Mouse (Mus musculus): Measurements from ENCODE around the gene Itm2a. TPM values are rescaled to one million over a fixed set of nuclear protein-coding genes. Genes with fewer than 3 reads are reported as not detected.
A peak's percentile ranks its signal among the peaks of the same experiment; 100 is the strongest.

The Itm2a gene
- not detected in 2 replicates for total RNA-seq (2012; rRNA removed)
- not detected in 2 replicates for total RNA-seq (2014; rRNA removed)
- polyA plus RNA-seq (2012; ENCODE audit: insufficient read length, low read depth), result not detected in 2 replicates

DNA sequence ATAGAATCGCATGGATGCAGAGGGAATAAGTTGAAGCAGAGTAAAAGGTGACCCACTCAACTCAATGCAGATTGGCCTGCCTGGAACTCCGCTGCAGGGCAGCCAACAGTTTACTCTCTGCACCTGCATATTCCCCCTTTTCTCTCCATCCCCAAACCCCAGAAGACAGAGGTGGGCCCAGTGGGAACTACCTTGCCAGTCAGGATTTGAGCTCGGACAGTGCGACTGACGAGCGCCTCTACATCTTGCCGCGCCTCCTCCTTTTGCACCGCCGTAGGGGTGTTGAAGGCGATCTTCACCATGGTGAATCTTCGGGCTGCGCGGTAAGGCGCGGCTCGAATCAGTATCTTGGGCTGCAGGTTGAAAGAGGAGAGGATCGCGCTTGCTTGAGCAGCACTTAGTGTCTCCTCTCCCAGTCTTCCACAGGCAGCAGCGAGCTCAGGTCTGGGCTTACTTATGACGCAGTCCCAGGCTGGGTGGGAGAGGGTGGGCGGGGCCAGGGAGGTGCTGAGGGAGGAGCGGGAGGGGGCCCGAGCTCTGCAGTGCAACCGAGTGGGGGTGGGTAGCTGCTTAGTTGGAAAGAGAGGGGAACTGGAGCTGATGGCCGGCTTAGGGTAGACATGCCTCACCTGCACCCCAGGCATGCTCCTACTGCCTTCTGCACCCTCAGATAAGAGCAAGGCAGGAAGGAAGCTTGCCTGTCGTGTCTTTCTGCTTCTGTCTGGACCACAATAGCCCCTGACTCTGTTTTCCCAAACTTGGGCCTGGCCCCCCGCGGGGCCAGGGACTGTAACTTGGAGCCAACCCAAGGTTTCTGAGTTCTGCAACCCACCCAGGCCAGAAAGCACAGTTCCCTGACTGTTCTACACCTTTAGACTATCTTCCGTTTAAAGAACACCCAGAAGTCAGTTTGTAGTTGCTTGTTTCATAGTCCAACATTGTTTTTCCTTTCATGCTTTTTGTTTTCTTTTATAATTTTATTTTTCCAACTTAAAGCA lies at the start of gene Itm2a:
TSS of gene Itm2a (minus strand) at position 462 of the 998 bp plus-strand sequence.
- Histone ChIP-seq H3K27ac (ENCODE audit: insufficient read depth, low read depth) (no peak within 1 kb of the TSS), H3K36me3 (replicated peaks in 1 of 2; ENCODE audit: control insufficient read depth in 1 of 2, insufficient read depth in 1 of 2, low read length in 1 of 2) (no peaks in the 10 kb centered on the region)
- in situ Hi-C loops (cut with MboI; ENCODE audit: low pct_ligation_motif_present, low pct_unique_long_range_greater_than_20kb, low sequenced_read_pairs), result no loop called here

DNA sequence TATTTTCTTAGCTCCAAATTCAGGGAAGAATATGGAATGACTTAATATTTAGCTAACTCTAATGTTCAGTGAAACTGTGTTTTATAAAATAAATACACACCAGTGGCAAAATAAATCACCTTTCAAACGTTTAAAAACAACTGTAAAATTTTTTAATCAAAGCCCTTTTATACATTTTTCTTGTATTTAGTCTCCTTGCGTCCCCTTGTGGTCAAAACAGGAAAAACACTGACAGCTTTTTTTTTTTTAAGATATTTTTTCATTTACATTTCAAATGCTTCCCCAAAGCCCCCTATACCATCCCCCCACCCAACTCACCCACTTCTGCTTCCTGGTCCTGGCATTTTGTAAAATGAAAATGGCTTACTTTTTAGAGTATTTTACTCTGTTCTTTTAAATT lies 32.7 kb upstream of the Itm2a start:
- Histone ChIP-seq H3K9ac (ENCODE audit: insufficient read depth, low read depth) (no peak overlapping the region), H3K4me2 (ENCODE audit: insufficient read depth, low read depth, poor library complexity, severe bottlenecking) (no peak overlapping the region), H3K9me3 (replicated peaks; ENCODE audit: low read length) (no peaks in the 10 kb centered on the region), H3K4me1 (ENCODE audit: control insufficient read depth in 1 of 2, insufficient read depth in 2 of 2) (no peaks in the 10 kb centered on the region), H3K27ac (ENCODE audit: insufficient read depth, low read depth) (no peak overlapping the region), H3K79me2 (replicated peaks; ENCODE audit: control insufficient read depth, extremely low read depth, insufficient read depth, poor library complexity, severe bottlenecking) (no peaks in the 10 kb centered on the region), H3K36me3 (replicated peaks in 1 of 2; ENCODE audit: control insufficient read depth in 1 of 2, insufficient read depth in 1 of 2, low read length in 1 of 2) (no peaks in the 10 kb centered on the region), H3K27me3 (replicated peaks) (no peaks in the 10 kb centered on the region), H3K4me3 (replicated peaks in 1 of 3; ENCODE audit: low read depth in 2 of 3, low read length in 2 of 3, poor library complexity in 1 of 3) (no peak overlapping the region)
- peak; percentile 17 for DNase-seq (ENCODE audit: extremely low read depth)
- in situ Hi-C loops (cut with MboI; ENCODE audit: low pct_ligation_motif_present, low pct_unique_long_range_greater_than_20kb, low sequenced_read_pairs) (loop anchor here (25.0 kb wide), 1 partner anchor 274 kb away; no protein-coding TSS in a partner anchor), dilution Hi-C loops (cut with MboI; ENCODE audit: extremely low pct_ligation_motif_present, extremely low pct_unique_long_range_greater_than_20kb, low sequenced_read_pairs) (no loop called here)
- TF ChIP-seq USF1 (IDR thresholded peaks at IDR 0.05; ENCODE audit: low read depth, low read length) (no peak), ZC3H11A (IDR thresholded peaks at IDR 0.05; ENCODE audit: low read depth, low read length) (peak; percentile 14; the same call in 1 of the 2 replicates), SMC3 (IDR thresholded peaks at IDR 0.05; ENCODE audit: low read depth, low read length) (peak; percentile 58), IRF4 (IDR thresholded peaks at IDR 0.05; ENCODE audit: low read depth, low read length) (no peak), RAD21 (IDR thresholded peaks at IDR 0.05; ENCODE audit: low read depth, low read length) (peak; percentile 74), ZNF384 (IDR thresholded peaks at IDR 0.05; ENCODE audit: low read depth, low read length) (peak; percentile 95), CTCF (conservative IDR thresholded peaks at IDR 0.05 in 1 of 2, IDR thresholded peaks at IDR 0.05 in 1 of 2; ENCODE audit: low read depth in 2 of 2, low read length in 2 of 2) (peak in 1 of 2 experiments; percentile 66; a peak in 3 of 4 replicates)

More for the DNA sequence above, at the start of gene Itm2a:
- no peak within 1 kb of the TSS for H3K9ac ChIP-seq (ENCODE audit: insufficient read depth, low read depth)
- no peaks in the 10 kb centered on the region for H3K4me1 ChIP-seq (ENCODE audit: control insufficient read depth in 1 of 2, insufficient read depth in 2 of 2)
- H3K4me2 ChIP-seq (ENCODE audit: insufficient read depth, low read depth, poor library complexity, severe bottlenecking), result no peak within 1 kb of the TSS
- H3K4me3 ChIP-seq (replicated peaks in 1 of 3; ENCODE audit: low read depth in 2 of 3, low read length in 2 of 3, poor library complexity in 1 of 3), result no peak within 1 kb of the TSS
- H3K9me3 ChIP-seq (replicated peaks; ENCODE audit: low read length), result no peaks in the 10 kb centered on the region
- dilution Hi-C loops (cut with MboI; ENCODE audit: extremely low pct_ligation_motif_present, extremely low pct_unique_long_range_greater_than_20kb, low sequenced_read_pairs), result no loop called here
- DNase-seq (ENCODE audit: extremely low read depth), result no peak
- H3K79me2 ChIP-seq (replicated peaks; ENCODE audit: control insufficient read depth, extremely low read depth, insufficient read depth, poor library complexity, severe bottlenecking), result no peaks in the 10 kb centered on the region
- TF ChIP-seq MAFK (IDR thresholded peaks at IDR 0.05; ENCODE audit: insufficient replicate concordance, low read length) (no peak), PAX5 (IDR thresholded peaks at IDR 0.05; ENCODE audit: low read length) (no peak), USF1 (IDR thresholded peaks at IDR 0.05; ENCODE audit: low read depth, low read length) (no peak), ELF1 (IDR thresholded peaks at IDR 0.05; ENCODE audit: low read depth, low read length) (no peak), JUND (conservative IDR thresholded peaks at IDR 0.05; ENCODE audit: low read depth, low read length) (no peak), CTCF (conservative IDR thresholded peaks at IDR 0.05 in 1 of 2, IDR thresholded peaks at IDR 0.05 in 1 of 2; ENCODE audit: low read depth in 2 of 2, low read length in 2 of 2) (no peak), ZNF384 (IDR thresholded peaks at IDR 0.05; ENCODE audit: low read depth, low read length) (no peak), ZKSCAN1 (IDR thresholded peaks at IDR 0.05; ENCODE audit: borderline replicate concordance, low read depth, low read length) (no peak), MEF2A (IDR thresholded peaks at IDR 0.05; ENCODE audit: borderline replicate concordance, low read depth, low read length) (no peak), TCF12 (IDR thresholded peaks at IDR 0.05; ENCODE audit: low read depth, low read length) (no peak), MAX (IDR thresholded peaks at IDR 0.05; ENCODE audit: low read length) (no peak), USF2 (conservative IDR thresholded peaks at IDR 0.05; ENCODE audit: low read depth, low read length) (no peak), TBP (conservative IDR thresholded peaks at IDR 0.05; ENCODE audit: low read depth, low read length) (no peak), NRF1 (IDR thresholded peaks at IDR 0.05; ENCODE audit: low read depth, low read length) (no peak), EP300 (IDR thresholded peaks at IDR 0.05; ENCODE audit: low read length) (no peak), ETS1 (conservative IDR thresholded peaks at IDR 0.05; ENCODE audit: low read depth, low read length) (no peak)
- no peaks in the 10 kb centered on the region for H3K27me3 ChIP-seq (replicated peaks)

Data from CH12.LX (cell line).